Mouse (Mus musculus): Measurements from ENCODE around the gene Evpl. TPM values are rescaled to one million over a fixed set of nuclear protein-coding genes. Genes with fewer than 3 reads are reported as not detected.

Gene Evpl
- polyA plus RNA-seq, 1 experiment from 2014 or later, result 0.62 TPM

- ATAC-seq (ENCODE audit: low FRiP score) (no peak), DNase-seq (ENCODE audit: low spot score) (no peak)
- Histone ChIP-seq H3K4me3 (replicated peaks; ENCODE audit: low read length) (no peak overlapping the region), H3K9ac (no peak overlapping the region), H3K4me1 (replicated peaks; ENCODE audit: control insufficient read depth, insufficient read depth, low read length) (peaks cover 22% of the 10 kb centered on the region), H3K36me3 (replicated peaks; ENCODE audit: control insufficient read depth, insufficient read depth) (peaks cover 33% of the 10 kb centered on the region), H3K9me3 (ENCODE audit: control insufficient read depth, low read length) (no peaks in the 10 kb centered on the region), H3K27me3 (ENCODE audit: control insufficient read depth, insufficient read depth, low read length) (no peaks in the 10 kb centered on the region), H3K27ac (no peak overlapping the region), H3K4me2 (replicated peaks) (no peak overlapping the region)
- 87% methylated on average over 5 of the region's 5 CpGs for WGBS
These were observed 42.6 kb downstream of the Evpl start for GRCm38 (mm10) chr11:116195252-116195651.

- Histone ChIP-seq H3K36me3 (replicated peaks; ENCODE audit: control insufficient read depth, insufficient read depth) (peaks cover 38% of the 10 kb centered on the region), H3K4me2 (replicated peaks) (no peak overlapping the region), H3K9ac (no peak overlapping the region), H3K4me3 (replicated peaks; ENCODE audit: low read length) (no peak overlapping the region), H3K27ac (no peak overlapping the region), H3K27me3 (ENCODE audit: control insufficient read depth, insufficient read depth, low read length) (no peaks in the 10 kb centered on the region), H3K4me1 (replicated peaks; ENCODE audit: control insufficient read depth, insufficient read depth, low read length) (peaks cover 18% of the 10 kb centered on the region), H3K9me3 (ENCODE audit: control insufficient read depth, low read length) (no peaks in the 10 kb centered on the region)
- WGBS, result 94% methylated on average over 8 of the region's 8 CpGs
- DNase-seq (ENCODE audit: low spot score) (no peak), ATAC-seq (ENCODE audit: low FRiP score) (no peak)
These were observed 43.3 kb downstream of the Evpl start for GRCm38 (mm10) chr11:116194619-116195018.

GRCm38 (mm10) chr11:116187226-116187930 is 50.5 kb downstream of the Evpl start:
- H3K4me3 ChIP-seq (replicated peaks; ENCODE audit: low read length), result no peak overlapping the region
- 27% methylated on average over 11 of the region's 11 CpGs for WGBS
- peak overlapping the region; percentile 44 for H3K27ac ChIP-seq
- no peaks in the 10 kb centered on the region; the same call in 1 of the 2 replicates for H3K4me1 ChIP-seq (replicated peaks; ENCODE audit: control insufficient read depth, insufficient read depth, low read length)
- ATAC-seq (ENCODE audit: low FRiP score), result no peak
- no peak for DNase-seq (ENCODE audit: low spot score)
- no peak overlapping the region for H3K4me2 ChIP-seq (replicated peaks)
- no peaks in the 10 kb centered on the region for H3K27me3 ChIP-seq (ENCODE audit: control insufficient read depth, insufficient read depth, low read length)
- no peak overlapping the region for H3K9ac ChIP-seq
- peaks cover 88% of the 10 kb centered on the region for H3K36me3 ChIP-seq (replicated peaks; ENCODE audit: control insufficient read depth, insufficient read depth)
- no peaks in the 10 kb centered on the region for H3K9me3 ChIP-seq (ENCODE audit: control insufficient read depth, low read length)

- no peak overlapping the region for H3K4me2 ChIP-seq (replicated peaks)
- H3K9ac ChIP-seq, result no peak overlapping the region
- no peaks in the 10 kb centered on the region; the same call in 1 of the 2 replicates for H3K4me1 ChIP-seq (replicated peaks; ENCODE audit: control insufficient read depth, insufficient read depth, low read length)
- H3K36me3 ChIP-seq (replicated peaks; ENCODE audit: control insufficient read depth, insufficient read depth), result peaks cover 97% of the 10 kb centered on the region
- no peaks in the 10 kb centered on the region for H3K9me3 ChIP-seq (ENCODE audit: control insufficient read depth, low read length)
- WGBS, result 90% methylated on average over 11 of the region's 11 CpGs
- ATAC-seq (ENCODE audit: low FRiP score) (no peak), DNase-seq (ENCODE audit: low spot score) (no peak)
- no peak overlapping the region for H3K4me3 ChIP-seq (replicated peaks; ENCODE audit: low read length)
- H3K27me3 ChIP-seq (ENCODE audit: control insufficient read depth, insufficient read depth, low read length), result no peaks in the 10 kb centered on the region
- H3K27ac ChIP-seq, result no peak overlapping the region; the same call in 1 of the 2 replicates
These were observed 51.5 kb downstream of the Evpl start for GRCm38 (mm10) chr11:116186360-116186759.

GRCm38 (mm10) chr11:116185836-116186235 is 52.0 kb downstream of the Evpl start:
- Histone ChIP-seq H3K9ac (no peak overlapping the region), H3K27me3 (ENCODE audit: control insufficient read depth, insufficient read depth, low read length) (no peaks in the 10 kb centered on the region), H3K9me3 (ENCODE audit: control insufficient read depth, low read length) (no peaks in the 10 kb centered on the region), H3K4me3 (replicated peaks; ENCODE audit: low read length) (no peak overlapping the region), H3K27ac (no peak overlapping the region), H3K4me1 (replicated peaks; ENCODE audit: control insufficient read depth, insufficient read depth, low read length) (no peaks in the 10 kb centered on the region; the same call in 1 of the 2 replicates), H3K4me2 (replicated peaks) (no peak overlapping the region), H3K36me3 (replicated peaks; ENCODE audit: control insufficient read depth, insufficient read depth) (peaks cover 95% of the 10 kb centered on the region)
- DNase-seq (ENCODE audit: low spot score), result no peak
- no peak for ATAC-seq (ENCODE audit: low FRiP score)
- 82% methylated on average over 3 of the region's 3 CpGs for WGBS

GRCm38 (mm10) chr11:116178411-116179121 is 59.3 kb downstream of the Evpl start:
- H3K4me2 ChIP-seq (replicated peaks), result no peak overlapping the region
- DNase-seq (ENCODE audit: low spot score) (no peak), ATAC-seq (ENCODE audit: low FRiP score) (no peak)
- H3K36me3 ChIP-seq (replicated peaks; ENCODE audit: control insufficient read depth, insufficient read depth), result peaks cover 93% of the 10 kb centered on the region
- no peaks in the 10 kb centered on the region for H3K9me3 ChIP-seq (ENCODE audit: control insufficient read depth, low read length)
- 86% methylated on average over 20 of the region's 20 CpGs for WGBS
- no peaks in the 10 kb centered on the region for H3K27me3 ChIP-seq (ENCODE audit: control insufficient read depth, insufficient read depth, low read length)
- H3K4me1 ChIP-seq (replicated peaks; ENCODE audit: control insufficient read depth, insufficient read depth, low read length), result no peaks in the 10 kb centered on the region
- H3K9ac ChIP-seq, result no peak overlapping the region
- H3K27ac ChIP-seq, result no peak overlapping the region
- no peak overlapping the region for H3K4me3 ChIP-seq (replicated peaks; ENCODE audit: low read length)

GRCm38 (mm10) chr11:116176010-116176409 is 61.9 kb downstream of the Evpl start:
- Histone ChIP-seq H3K4me3 (replicated peaks; ENCODE audit: low read length) (no peak overlapping the region), H3K9ac (no peak overlapping the region), H3K27ac (no peak overlapping the region), H3K9me3 (ENCODE audit: control insufficient read depth, low read length) (no peaks in the 10 kb centered on the region), H3K4me2 (replicated peaks) (no peak overlapping the region), H3K4me1 (replicated peaks; ENCODE audit: control insufficient read depth, insufficient read depth, low read length) (no peaks in the 10 kb centered on the region), H3K27me3 (ENCODE audit: control insufficient read depth, insufficient read depth, low read length) (no peaks in the 10 kb centered on the region), H3K36me3 (replicated peaks; ENCODE audit: control insufficient read depth, insufficient read depth) (peaks cover 96% of the 10 kb centered on the region)
- ATAC-seq (ENCODE audit: low FRiP score), result no peak
- WGBS, result 87% methylated on average over 7 of the region's 7 CpGs
- DNase-seq (ENCODE audit: low spot score), result no peak

GRCm38 (mm10) chr11:116174775-116175448 is 63.0 kb downstream of the Evpl start:
- Histone ChIP-seq H3K36me3 (replicated peaks; ENCODE audit: control insufficient read depth, insufficient read depth) (peaks cover 86% of the 10 kb centered on the region), H3K27ac (no peak overlapping the region), H3K4me3 (replicated peaks; ENCODE audit: low read length) (no peak overlapping the region), H3K27me3 (ENCODE audit: control insufficient read depth, insufficient read depth, low read length) (no peaks in the 10 kb centered on the region), H3K9ac (no peak overlapping the region), H3K4me2 (replicated peaks) (no peak overlapping the region), H3K9me3 (ENCODE audit: control insufficient read depth, low read length) (no peaks in the 10 kb centered on the region), H3K4me1 (replicated peaks; ENCODE audit: control insufficient read depth, insufficient read depth, low read length) (no peaks in the 10 kb centered on the region)
- DNase-seq (ENCODE audit: low spot score), result no peak
- ATAC-seq (ENCODE audit: low FRiP score), result no peak
- 91% methylated on average over 22 of the region's 22 CpGs for WGBS

- Histone ChIP-seq H3K27me3 (ENCODE audit: control insufficient read depth, insufficient read depth, low read length) (no peaks in the 10 kb centered on the region), H3K27ac (no peak overlapping the region), H3K4me2 (replicated peaks) (no peak overlapping the region), H3K36me3 (replicated peaks; ENCODE audit: control insufficient read depth, insufficient read depth) (peaks cover 58% of the 10 kb centered on the region), H3K9me3 (ENCODE audit: control insufficient read depth, low read length) (no peaks in the 10 kb centered on the region), H3K9ac (no peak overlapping the region), H3K4me1 (replicated peaks; ENCODE audit: control insufficient read depth, insufficient read depth, low read length) (peaks cover 6% of the 10 kb centered on the region), H3K4me3 (replicated peaks; ENCODE audit: low read length) (no peak overlapping the region)
- WGBS, result 82% methylated on average over 2 of the region's 2 CpGs
- no peak for ATAC-seq (ENCODE audit: low FRiP score)
- no peak for DNase-seq (ENCODE audit: low spot score)
These were observed 65.9 kb downstream of the Evpl start for GRCm38 (mm10) chr11:116171959-116172358.
